Mouse (Mus musculus): ENCODE measurements around the gene Cdh13.

DNA sequence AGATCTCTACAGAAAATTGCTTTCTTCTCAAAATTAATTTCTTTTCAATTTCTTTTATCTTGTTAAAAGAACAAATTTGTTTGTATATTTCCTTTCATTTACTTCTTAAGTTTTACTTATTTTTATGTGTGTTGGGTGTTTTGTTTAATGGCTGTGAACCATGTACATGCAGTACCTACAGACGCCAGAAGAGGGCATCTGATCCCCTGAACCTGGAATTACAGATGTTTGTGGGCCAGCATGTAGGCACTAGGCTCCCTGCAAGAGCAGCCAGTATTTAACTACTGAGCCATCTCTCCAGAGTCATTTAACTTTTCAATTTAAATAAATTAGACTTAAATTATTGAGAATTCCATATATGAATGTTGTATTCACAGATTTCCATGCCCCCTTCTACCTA lies 941.0 kb downstream of the Cdh13 start:
- no peak for TF ChIP-seq GATA1 (IDR thresholded peaks at IDR 0.05; ENCODE audit: low read length)
- TF ChIP-seq TAL1 (IDR thresholded peaks at IDR 0.05; ENCODE audit: low read length): no peak

Measured in erythroblast, embryonic 14.5 days (primary cell).